Mouse (Mus musculus) thymus, adult 18-20 months (tissue): ENCODE measurements at regions not wholly inside any gene's neighbourhood (a gene's known extent, or its start where the extent isn't known, plus 50 kb on each side); places are given as distances from the start of the nearest gene placed in this dataset.

Source experiments
- DNase-seq, 2 experiments: peaks; one replicate each; pipeline ENCODE4 v3.0.0; 2022; ENCODE audit warnings: mixed read lengths in 2 of 2

GRCm38 (mm10) chr5:119156638-119157037 is 513.8 kb upstream of the Tbx3 start:
- DNase-seq = no peak

GRCm38 (mm10) chr5:119158171-119158570 is 512.3 kb upstream of the Tbx3 start:
- no peak for DNase-seq

- no peak for DNase-seq
These were observed 508.3 kb upstream of the Tbx3 start for GRCm38 (mm10) chr5:119162132-119162675.

- DNase-seq = no peak
These were observed 502.8 kb upstream of the Tbx3 start for GRCm38 (mm10) chr5:119167718-119168117.

GRCm38 (mm10) chr5:119169274-119169673 is 501.2 kb upstream of the Tbx3 start:
- DNase-seq = no peak

- DNase-seq = no peak
These were observed 498.8 kb upstream of the Tbx3 start for GRCm38 (mm10) chr5:119171626-119172025.

GRCm38 (mm10) chr5:119178805-119179204 is 491.7 kb upstream of the Tbx3 start:
- no peak for DNase-seq

DNA sequence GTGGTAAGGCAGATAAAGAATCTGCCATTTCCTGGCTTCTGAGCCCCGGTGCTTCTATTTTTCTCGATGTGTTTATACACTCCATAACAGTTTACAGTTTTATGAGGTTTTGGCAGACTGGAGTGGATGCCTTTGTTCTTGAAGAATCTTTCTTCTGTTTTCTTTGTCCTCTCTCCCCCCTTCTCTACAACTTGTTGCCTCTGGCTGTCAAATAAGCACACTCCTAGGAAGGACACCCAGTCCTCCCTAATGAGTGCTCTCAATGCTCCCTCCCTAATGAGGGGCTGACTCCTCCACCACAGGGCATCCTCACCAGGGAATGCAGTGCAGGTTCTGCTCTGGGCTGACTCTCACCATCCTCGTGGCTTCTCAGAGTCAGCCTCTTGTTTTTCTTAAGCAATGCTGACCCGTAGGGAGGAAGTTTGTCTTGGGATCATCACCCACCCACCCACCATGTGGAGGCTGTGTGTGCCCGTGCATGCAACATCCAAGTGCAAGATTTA is 486.9 kb upstream of the Tbx3 start:
- no peak for DNase-seq

- no peak for DNase-seq
These were observed 483.9 kb upstream of the Tbx3 start for GRCm38 (mm10) chr5:119186611-119187010.

DNA sequence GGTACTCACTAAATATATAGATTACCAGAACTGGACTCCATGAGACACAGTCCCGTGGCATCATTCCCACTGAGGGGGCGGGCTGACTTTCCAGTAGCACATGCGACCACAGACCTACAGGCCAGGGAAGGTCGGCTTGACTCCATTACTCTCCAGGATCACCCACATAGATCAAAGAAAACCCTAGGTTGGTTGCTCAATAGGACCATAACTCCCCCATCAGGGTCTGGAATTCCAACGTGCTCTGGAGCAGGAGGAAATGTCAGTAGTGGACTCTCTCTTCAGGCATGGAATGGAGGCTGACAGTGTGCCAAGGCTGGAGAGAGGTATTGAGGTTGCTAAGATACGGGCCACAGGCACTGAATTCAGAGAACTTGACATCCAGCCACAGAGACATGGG is 482.0 kb upstream of the Tbx3 start:
- no peak for DNase-seq

- DNase-seq = no peak
These were observed 476.5 kb upstream of the Tbx3 start for GRCm38 (mm10) chr5:119193699-119194681.

DNA sequence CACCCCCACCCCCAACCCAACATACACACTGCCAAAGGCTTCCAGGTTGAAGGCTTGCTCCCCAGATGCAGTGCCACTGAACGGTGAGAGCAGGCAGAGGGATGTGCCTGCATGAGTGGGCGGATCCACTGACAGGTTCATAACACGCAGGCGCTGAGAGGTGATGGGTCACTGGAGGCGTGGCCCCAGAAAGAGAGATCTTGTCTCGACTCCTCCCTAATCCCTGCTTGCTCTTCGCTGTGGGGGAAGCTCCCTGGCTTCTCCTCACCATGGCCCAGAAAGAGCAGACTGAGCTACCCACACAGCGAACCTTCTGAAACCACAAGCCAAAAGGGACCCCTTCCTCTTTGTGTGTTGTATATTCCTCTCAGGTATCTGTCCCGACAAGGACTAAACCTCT is 470.6 kb upstream of the Tbx3 start:
- no peak for DNase-seq

DNA sequence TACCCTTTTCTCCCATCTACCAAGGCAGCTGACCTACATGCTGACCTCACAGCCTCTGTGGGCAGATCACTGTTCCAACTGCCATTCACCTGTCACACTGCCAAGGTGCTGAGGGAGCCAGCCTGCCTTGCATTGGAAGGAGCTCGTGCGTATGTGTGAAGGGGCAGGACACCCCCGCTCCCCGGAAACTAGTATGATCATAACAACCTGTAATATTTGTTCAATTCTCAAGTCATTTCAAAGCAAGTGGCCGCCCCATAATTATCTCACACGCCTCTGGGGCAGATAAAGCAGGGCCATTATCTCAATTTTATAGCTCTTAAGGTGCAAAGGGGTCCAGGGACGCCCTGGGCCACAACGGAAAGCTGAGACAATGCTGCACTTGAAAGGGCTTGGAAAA is 469.2 kb upstream of the Tbx3 start:
- no peak for DNase-seq

- DNase-seq = no peak
These were observed 465.7 kb upstream of the Tbx3 start for GRCm38 (mm10) chr5:119204736-119205135.

DNA sequence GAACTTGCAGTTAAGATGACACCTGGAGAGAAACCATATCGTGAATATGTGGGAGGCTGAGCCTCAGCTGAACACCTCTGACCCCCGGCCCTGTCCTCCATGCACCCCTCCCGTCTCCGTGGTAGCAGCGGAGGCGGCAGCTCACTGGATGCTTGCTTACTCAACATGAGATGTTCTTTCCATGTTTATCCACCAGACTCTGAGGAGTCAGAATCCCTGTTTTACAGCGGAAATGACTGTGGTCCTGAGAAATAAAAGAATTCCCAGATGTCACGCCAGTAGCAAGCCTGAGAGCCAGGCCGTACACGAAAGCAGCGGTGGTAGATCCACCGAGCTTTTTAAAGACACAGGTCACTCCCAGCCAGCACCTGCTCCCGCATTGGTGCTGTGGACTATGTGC is 462.4 kb upstream of the Tbx3 start:
- DNase-seq = no peak

- DNase-seq = no peak
These were observed 457.3 kb upstream of the Tbx3 start for GRCm38 (mm10) chr5:119213196-119213595.

DNA sequence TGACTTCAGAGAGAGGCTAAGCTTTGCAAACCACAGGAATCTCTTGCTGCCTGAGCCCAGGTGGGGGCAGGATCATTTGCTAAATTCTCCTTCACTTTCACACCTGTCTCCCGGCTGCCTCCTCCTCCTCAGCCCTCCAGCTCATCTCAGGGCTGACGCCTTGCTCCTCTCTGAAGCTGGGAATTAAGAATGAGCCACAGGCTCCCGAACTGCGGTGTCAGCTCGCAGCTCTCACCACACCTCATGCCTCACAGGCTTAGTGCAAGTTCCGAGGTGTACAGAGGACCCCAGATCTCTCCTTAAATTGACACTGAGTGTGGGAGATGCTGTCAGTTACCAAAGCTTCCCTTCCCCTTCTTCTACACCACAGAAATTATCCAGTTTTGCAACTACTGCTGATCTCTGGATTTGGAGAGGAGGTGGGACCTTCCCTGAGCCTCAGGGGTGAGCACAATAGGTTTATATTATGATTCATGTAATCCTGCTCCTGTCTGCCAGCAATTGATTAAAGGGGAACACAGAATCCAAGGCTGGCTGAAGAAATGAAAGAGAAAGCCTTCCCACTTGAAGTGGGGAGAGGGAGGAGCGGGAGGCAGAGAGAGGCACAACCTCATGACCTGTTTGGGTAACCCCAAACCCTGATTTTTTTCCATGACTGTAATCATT is 456.6 kb upstream of the Tbx3 start:
- no peak for DNase-seq

GRCm38 (mm10) chr5:119214937-119215336 is 455.5 kb upstream of the Tbx3 start:
- no peak for DNase-seq

DNA sequence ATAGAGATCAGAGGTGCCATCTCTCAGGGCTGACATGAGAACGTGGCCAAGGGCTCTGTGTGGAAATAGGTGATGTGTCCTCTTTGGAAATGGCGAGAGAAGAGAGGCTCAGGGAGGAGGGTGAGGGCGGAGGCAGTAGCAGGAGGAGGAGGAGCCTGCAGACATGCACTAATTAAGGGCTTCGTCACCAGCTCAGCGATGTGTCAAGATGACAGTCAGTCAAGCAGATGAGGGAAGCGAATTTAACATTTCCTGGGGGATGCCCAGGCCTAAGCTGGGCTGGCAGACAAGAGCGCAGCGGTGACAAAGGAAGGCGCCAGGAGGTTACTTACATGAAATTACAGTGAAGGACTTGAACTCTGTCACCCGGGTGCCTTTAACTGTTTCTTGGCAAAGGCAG is 455.1 kb upstream of the Tbx3 start:
- no peak for DNase-seq

DNA sequence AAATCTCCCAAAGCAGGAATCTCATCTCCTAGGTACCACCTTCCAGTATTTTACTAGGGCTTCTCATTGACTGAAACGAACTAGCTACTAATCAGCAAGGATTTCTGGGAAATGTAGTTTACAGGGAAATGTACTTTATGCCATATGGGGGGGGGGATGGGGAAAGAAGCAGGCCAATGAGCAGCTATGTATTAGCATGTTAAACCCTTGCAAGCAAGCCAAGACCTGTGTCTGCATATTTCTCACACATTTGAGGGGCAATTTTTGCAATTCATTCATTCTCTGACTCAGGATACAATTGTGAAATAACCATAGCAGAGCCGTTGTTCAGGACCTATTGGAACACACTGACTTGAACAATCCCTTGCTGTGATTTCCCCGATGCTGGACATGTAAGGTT is 454.3 kb upstream of the Tbx3 start:
- DNase-seq = no peak

DNA sequence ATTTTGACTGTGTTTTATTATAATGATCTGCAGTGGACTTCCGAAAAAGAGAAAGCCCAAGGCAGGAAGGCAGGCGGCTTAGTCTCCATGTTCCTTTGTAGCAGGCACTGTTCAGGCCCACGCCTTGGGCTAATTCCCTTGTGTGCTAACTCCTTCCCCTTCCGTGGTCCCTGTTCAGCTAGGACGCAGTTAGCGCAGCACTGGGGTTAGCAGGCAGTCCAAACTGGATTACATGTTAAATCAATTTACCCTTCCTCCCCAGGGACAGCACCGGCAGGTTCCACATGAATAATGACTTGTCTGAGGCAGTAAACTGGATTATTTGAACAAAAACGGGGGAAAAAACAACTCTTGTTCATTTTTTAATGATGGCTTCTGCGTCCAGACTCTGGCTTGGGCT is 453.4 kb upstream of the Tbx3 start:
- no peak for DNase-seq

DNA sequence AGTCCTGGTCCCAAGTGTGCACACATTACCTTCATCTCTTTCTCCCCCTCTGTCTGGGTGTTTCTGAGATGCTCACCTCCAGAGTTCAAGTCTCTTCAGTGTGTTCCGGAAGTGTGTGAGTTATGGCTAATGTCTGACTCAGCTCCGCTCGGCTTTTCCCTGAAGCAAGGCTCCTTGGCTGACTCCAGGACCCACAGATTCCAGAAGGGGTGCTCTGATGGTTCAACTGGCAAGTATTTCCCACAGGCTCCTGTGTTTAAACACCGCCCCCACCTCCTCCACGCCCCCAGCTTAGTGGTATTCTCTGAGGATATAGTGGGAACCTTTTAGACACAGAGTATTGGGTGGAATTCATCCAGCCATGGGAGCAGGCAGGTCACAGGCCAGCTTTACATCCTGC is 441.8 kb upstream of the Tbx3 start:
- DNase-seq = no peak

DNA sequence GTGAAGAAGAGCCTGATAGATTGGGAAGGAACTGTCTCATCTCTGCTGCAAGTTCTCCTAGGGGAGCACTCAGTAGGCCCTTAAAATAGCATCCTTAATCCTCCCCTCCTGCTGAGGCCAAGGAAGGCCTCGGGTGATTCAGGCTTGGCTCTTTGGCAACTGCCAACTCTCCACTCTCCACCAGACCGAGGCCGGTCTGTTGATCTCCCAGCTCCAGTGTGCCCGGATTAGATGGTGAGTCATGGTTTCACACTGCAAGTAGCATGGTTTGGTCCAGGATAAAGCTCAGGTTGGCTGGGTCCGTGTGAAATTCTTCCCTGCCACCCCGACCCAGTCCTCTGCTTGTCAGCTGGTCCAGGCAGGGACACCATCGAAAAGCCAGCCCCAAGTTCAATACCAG is 437.5 kb upstream of the Tbx3 start:
- no peak for DNase-seq

DNA sequence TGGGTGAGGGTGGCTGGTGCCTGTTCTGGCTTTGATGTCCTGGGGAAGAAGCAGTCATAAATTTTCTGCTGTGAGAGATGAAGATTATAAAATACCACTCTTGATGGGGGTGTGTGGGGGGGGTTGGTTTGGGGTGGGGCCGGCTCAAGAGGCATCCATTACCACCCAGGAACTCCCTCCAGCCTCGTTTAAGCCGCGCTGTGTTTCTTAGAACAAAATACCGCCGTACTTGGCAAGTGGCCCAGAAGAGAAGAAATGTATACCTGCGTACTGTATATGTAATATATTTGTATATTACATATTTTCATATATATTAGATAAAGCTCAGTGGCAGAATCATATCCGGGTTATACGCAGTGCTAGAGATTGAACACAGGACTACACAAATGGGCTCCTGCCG is 434.6 kb upstream of the Tbx3 start:
- no peak for DNase-seq
